ENCODE assay signal across 19 mouse cellular contexts in genomic region chr2:180288966-180289365, GRCm38 (mm10). TPM values are rescaled to one million over a fixed set of nuclear protein-coding genes. Genes with fewer than 3 reads are reported as not detected.
DNase-seq lines count a peak whose midpoint lies in the region; ATAC-seq and TF ChIP-seq lines count a peak whose summit lies in the region.
"Had no signal": no experiment of that assay in that cellular context is flagged by ENCODE, and none has a peak within 500 bp of the region (broad histone marks: within the 10 kb centered on the region; RNA-seq: fewer than 3 reads in every experiment).

No protein-coding gene starts in this region.

- H3K9ac ChIP-seq in midbrain, postnatal 0 days (replicated peaks; ENCODE audit: low read length, poor library complexity, severe bottlenecking): no peak overlapping the region
- H3K9ac ChIP-seq: liver, embryonic 13.5 days; midbrain, embryonic 15.5 days had no signal

- H3K36me3 ChIP-seq in heart, embryonic 10.5 days: no peaks in the 10 kb centered on the region
- no peaks in the 10 kb centered on the region for H3K36me3 ChIP-seq in midbrain, embryonic 10.5 days
- H3K36me3 ChIP-seq in midbrain, postnatal 0 days (ENCODE audit: insufficient read depth, low read length): no peaks in the 10 kb centered on the region
- no peaks in the 10 kb centered on the region for H3K36me3 ChIP-seq in limb, embryonic 10.5 days
- H3K36me3 ChIP-seq: G1E; liver, embryonic 13.5 days; midbrain, embryonic 15.5 days had no signal

- H3K4me2 ChIP-seq in midbrain, postnatal 0 days (ENCODE audit: low read depth, low read length, poor library complexity, severe bottlenecking): no peak overlapping the region
- H3K4me2 ChIP-seq: heart, embryonic 11.5 days; liver, embryonic 13.5 days; midbrain, embryonic 15.5 days had no signal

- ATAC-seq in midbrain, postnatal 0 days (ENCODE audit: low FRiP score): no peak
- no peak for ATAC-seq in cerebellum, adult (ENCODE audit: insufficient number of reproducible peaks, low FRiP score, low TSS enrichment)
- ATAC-seq in megakaryocyte progenitor cell, adult 5-6 weeks (replicated peaks; ENCODE audit: poor library complexity): no peak
- ATAC-seq: activated CD4-positive, CD25-positive, alpha-beta regulatory T cell, adult 4 months; midbrain, embryonic 15.5 days had no signal

- H3K4me3 ChIP-seq in heart, embryonic 10.5 days: no peak overlapping the region
- no peak overlapping the region for H3K4me3 ChIP-seq in midbrain, embryonic 10.5 days
- H3K4me3 ChIP-seq in midbrain, postnatal 0 days (ENCODE audit: low read depth, low read length): no peak overlapping the region
- H3K4me3 ChIP-seq in limb, embryonic 10.5 days: 0 out of 2 replicates have a peak overlapping the region, but pooled peaks have one; percentile 2
- H3K4me3 ChIP-seq: erythroblast, embryonic 14.5 days; liver, embryonic 13.5 days; midbrain, embryonic 15.5 days had no signal

- peaks cover 43% of the 10 kb centered on the region for H3K4me1 ChIP-seq in heart, embryonic 10.5 days
- H3K4me1 ChIP-seq in midbrain, embryonic 10.5 days: 0 out of 2 replicates have a peak, but pooled peaks cover 3% of the 10 kb centered on the region
- H3K4me1 ChIP-seq in midbrain, postnatal 0 days (ENCODE audit: insufficient read depth, low read length): no peaks in the 10 kb centered on the region
- H3K4me1 ChIP-seq in limb, embryonic 10.5 days: peaks cover 15% of the 10 kb centered on the region
- H3K4me1 ChIP-seq: midbrain, embryonic 15.5 days had no signal

- 57% methylated on average over 11 of the region's 11 CpGs for WGBS in heart, embryonic 10.5 days
- WGBS in midbrain, embryonic 10.5 days: 64% methylated on average over 11 of the region's 11 CpGs
- 68% methylated on average over 11 of the region's 11 CpGs for WGBS in midbrain, postnatal 0 days
- WGBS in limb, embryonic 10.5 days: 36% methylated on average over 11 of the region's 11 CpGs

- no peaks in the 10 kb centered on the region for H3K9me3 ChIP-seq in heart, embryonic 10.5 days
- no peaks in the 10 kb centered on the region for H3K9me3 ChIP-seq in midbrain, embryonic 10.5 days (replicated peaks)
- no peaks in the 10 kb centered on the region for H3K9me3 ChIP-seq in midbrain, postnatal 0 days (ENCODE audit: low read length)
- no peaks in the 10 kb centered on the region for H3K9me3 ChIP-seq in limb, embryonic 10.5 days (replicated peaks)
- H3K9me3 ChIP-seq: G1E; liver, embryonic 13.5 days; midbrain, embryonic 15.5 days had no signal

- TF ChIP-seq CTCF in midbrain, postnatal 0 days (IDR thresholded peaks at IDR 0.05): no peak

- peak overlapping the region; percentile 67 for H3K27ac ChIP-seq in heart, embryonic 10.5 days
- 0 out of 2 replicates have a peak overlapping the region, but pooled peaks have one; percentile 30 for H3K27ac ChIP-seq in midbrain, embryonic 10.5 days (replicated peaks)
- H3K27ac ChIP-seq in midbrain, postnatal 0 days (ENCODE audit: low read depth, low read length): no peak overlapping the region
- H3K27ac ChIP-seq in limb, embryonic 10.5 days: peak overlapping the region; percentile 71
- H3K27ac ChIP-seq: liver, embryonic 13.5 days; midbrain, embryonic 15.5 days had no signal

- no peaks in the 10 kb centered on the region for H3K27me3 ChIP-seq in heart, embryonic 10.5 days (ENCODE audit: insufficient read depth, poor library complexity, severe bottlenecking)
- H3K27me3 ChIP-seq in midbrain, embryonic 10.5 days (ENCODE audit: low read depth, poor library complexity, severe bottlenecking): peaks cover 12% of the 10 kb centered on the region; the same call in 1 of the 2 replicates
- no peaks in the 10 kb centered on the region for H3K27me3 ChIP-seq in midbrain, postnatal 0 days (ENCODE audit: insufficient read depth, low read length)
- H3K27me3 ChIP-seq in limb, embryonic 10.5 days (ENCODE audit: low read depth, poor library complexity, severe bottlenecking): 0 out of 2 replicates have a peak, but pooled peaks cover 3% of the 10 kb centered on the region
- H3K27me3 ChIP-seq: midbrain, embryonic 15.5 days had no signal

- DNase-seq in heart, embryonic 10.5 days (ENCODE audit: low spot score): no peak
- DNase-seq in heart, adult 9 months (ENCODE audit: low spot score in 2 of 2): no peak
- DNase-seq in midbrain, embryonic 10.5 days (ENCODE audit: low spot score): no peak
- DNase-seq in midbrain, postnatal 0 days (ENCODE audit: low spot score): no peak
- no peak for DNase-seq in limb, embryonic 10.5 days (ENCODE audit: low spot score)
- DNase-seq in heart, adult 8-10 months (ENCODE audit: low spot score): no peak
- DNase-seq: cerebellum, adult 8-10 months; liver, embryonic 13.5 days had no signal

RNA-seq across cellular contexts. Expression of gene Rbbp8nl, which starts 0.7 kb away (rescaled TPM):
- 0.16 and 0.68 TPM in 2 replicates for polyA plus RNA-seq in heart, embryonic 10.5 days (2016; fragmentation: Nextera tagmentation; extraction: Ambion mirVana)
- polyA plus RNA-seq in midbrain, embryonic 10.5 days (2016; fragmentation: Nextera tagmentation; extraction: Ambion mirVana): 0.11 TPM in 1 of 2 replicates, not detected in the other
- not detected in 2 replicates for total RNA-seq in midbrain, postnatal 0 days (2014; rRNA removed)
- not detected in 2 replicates for polyA plus RNA-seq in midbrain, postnatal 0 days (2015; fragmentation: Nextera tagmentation; extraction: Ambion mirVana)
- 0.50 and 0.78 TPM in 2 replicates for polyA plus RNA-seq in limb, embryonic 10.5 days (2016; fragmentation: Nextera tagmentation; extraction: Ambion mirVana)
- total RNA-seq in megakaryocyte progenitor cell, adult 5-6 weeks (2015): not detected in 2 replicates
- not detected in 2 replicates for total RNA-seq in megakaryocyte progenitor cell, adult 5-6 weeks (2017)
- total RNA-seq in heart, adult 8-10 months (2022): not detected
- total RNA-seq: hematopoietic stem cell, adult 5-6 weeks; left cerebral cortex, adult 18-20 months; neutrophil, adult 5-6 weeks had no signal
- polyA plus RNA-seq: activated CD4-positive, CD25-positive, alpha-beta regulatory T cell, adult 4 months; erythroblast, embryonic 14.5 days; G1E; liver, embryonic 13.5 days; midbrain, embryonic 15.5 days; testis, adult 2 months had no signal

RNA-seq across cellular contexts. Expression of gene Cables2, which starts 15.7 kb away (rescaled TPM):
- 12.4 and 13.1 TPM in 2 replicates for polyA plus RNA-seq in heart, embryonic 10.5 days (2016; fragmentation: Nextera tagmentation; extraction: Ambion mirVana)
- polyA plus RNA-seq in midbrain, embryonic 10.5 days (2016; fragmentation: Nextera tagmentation; extraction: Ambion mirVana): 12.1 and 14.0 TPM in 2 replicates
- total RNA-seq in midbrain, postnatal 0 days (2014; rRNA removed): 59.1 and 67.9 TPM in 2 replicates
- polyA plus RNA-seq in midbrain, postnatal 0 days (2015; fragmentation: Nextera tagmentation; extraction: Ambion mirVana): 32.6 and 37.8 TPM in 2 replicates
- 14.6 and 16.4 TPM in 2 replicates for polyA plus RNA-seq in limb, embryonic 10.5 days (2016; fragmentation: Nextera tagmentation; extraction: Ambion mirVana)
- 12.6 and 15.1 TPM in 2 replicates for total RNA-seq in megakaryocyte progenitor cell, adult 5-6 weeks (2015)
- 9.9 and 12.7 TPM in 2 replicates for total RNA-seq in megakaryocyte progenitor cell, adult 5-6 weeks (2017)
- total RNA-seq in heart, adult 8-10 months (2022): 10 to 100 TPM; 12.1 to 14.1 (median 12.6) TPM

RNA-seq across cellular contexts. Expression of gene Rps21, which starts 31.8 kb away (rescaled TPM):
- 332 and 360 TPM in 2 replicates for polyA plus RNA-seq in heart, embryonic 10.5 days (2016; fragmentation: Nextera tagmentation; extraction: Ambion mirVana)
- polyA plus RNA-seq in midbrain, embryonic 10.5 days (2016; fragmentation: Nextera tagmentation; extraction: Ambion mirVana): 409 and 515 TPM in 2 replicates
- total RNA-seq in midbrain, postnatal 0 days (2014; rRNA removed): 574 and 749 TPM in 2 replicates
- 388 and 422 TPM in 2 replicates for polyA plus RNA-seq in midbrain, postnatal 0 days (2015; fragmentation: Nextera tagmentation; extraction: Ambion mirVana)
- polyA plus RNA-seq in limb, embryonic 10.5 days (2016; fragmentation: Nextera tagmentation; extraction: Ambion mirVana): 530 and 637 TPM in 2 replicates
- total RNA-seq in megakaryocyte progenitor cell, adult 5-6 weeks (2015): 1,700 and 1,787 TPM in 2 replicates
- total RNA-seq in megakaryocyte progenitor cell, adult 5-6 weeks (2017): 2,626 and 3,717 TPM in 2 replicates
- 100 to 1,000 TPM; 452 to 674 (median 565) TPM for total RNA-seq in heart, adult 8-10 months (2022)

RNA-seq across cellular contexts. Expression of gene Gata5, which starts 45.5 kb away (rescaled TPM):
- 34.7 and 41.3 TPM in 2 replicates for polyA plus RNA-seq in heart, embryonic 10.5 days (2016; fragmentation: Nextera tagmentation; extraction: Ambion mirVana)
- polyA plus RNA-seq in midbrain, embryonic 10.5 days (2016; fragmentation: Nextera tagmentation; extraction: Ambion mirVana): 0.04 and 0.10 TPM in 2 replicates
- total RNA-seq in midbrain, postnatal 0 days (2014; rRNA removed): not detected in 2 replicates
- not detected in 2 replicates for polyA plus RNA-seq in midbrain, postnatal 0 days (2015; fragmentation: Nextera tagmentation; extraction: Ambion mirVana)
- polyA plus RNA-seq in limb, embryonic 10.5 days (2016; fragmentation: Nextera tagmentation; extraction: Ambion mirVana): 0.83 and 2.8 TPM in 2 replicates
- not detected in 2 replicates for total RNA-seq in megakaryocyte progenitor cell, adult 5-6 weeks (2015)
- total RNA-seq in megakaryocyte progenitor cell, adult 5-6 weeks (2017): not detected in 2 replicates
- total RNA-seq in heart, adult 8-10 months (2022): 1 to 10 TPM in 1 of 4 experiments, under 1 TPM in 3; 0.68 to 1.2 (median 0.80) TPM
- total RNA-seq: hematopoietic stem cell, adult 5-6 weeks; left cerebral cortex, adult 18-20 months; neutrophil, adult 5-6 weeks had no signal
- polyA plus RNA-seq: activated CD4-positive, CD25-positive, alpha-beta regulatory T cell, adult 4 months; erythroblast, embryonic 14.5 days; G1E; midbrain, embryonic 15.5 days had no signal
